Mouse (Mus musculus) E14TG2a.4 (cell line): Measurements from ENCODE around the gene Atp6ap1l.
"Not testable (repeated sequence)": the region's sequence is repeated elsewhere in the genome, so short reads cannot be mapped to it uniquely, and the experiment has no call there.

Source experiments
- H3K27me3 ChIP-seq: 2 replicates; pipeline ENCODE4 v1.6.1; 2014; ENCODE audit warnings: low read length, control low read depth; ENCODE audit not compliant: insufficient read depth
- H3K36me3 ChIP-seq: 2 replicates; pipeline ENCODE4 v1.6.1; 2014; ENCODE audit warnings: low read length, control low read depth; ENCODE audit not compliant: insufficient read depth
- H3K4me1 ChIP-seq: replicated peaks from 2 replicates; pipeline ENCODE4 v1.6.1; 2014; ENCODE audit warnings: low read depth, low read length, control low read depth
- H3K4me3 ChIP-seq: replicated peaks from 2 replicates; pipeline ENCODE4 v1.5.1; 2014; ENCODE audit warnings: mild to moderate bottlenecking, low read length
- H3K9me3 ChIP-seq: 2 replicates; pipeline ENCODE4 v1.6.1; 2014; ENCODE audit warnings: low read length, control low read depth
- CTCF ChIP-seq: conservative IDR thresholded peaks from 2 replicates; pipeline ENCODE4 v1.5.1; 2014; ENCODE audit warnings: low read length
- NANOG ChIP-seq: IDR thresholded peaks from 2 replicates; pipeline ENCODE4 v1.6.1; 2014; ENCODE audit warnings: borderline replicate concordance, low read length, mixed read lengths
- POU5F1 ChIP-seq: IDR thresholded peaks from 2 replicates; pipeline ENCODE4 v1.6.1; 2014; ENCODE audit warnings: low read length, borderline replicate concordance

The Atp6ap1l gene

DNA sequence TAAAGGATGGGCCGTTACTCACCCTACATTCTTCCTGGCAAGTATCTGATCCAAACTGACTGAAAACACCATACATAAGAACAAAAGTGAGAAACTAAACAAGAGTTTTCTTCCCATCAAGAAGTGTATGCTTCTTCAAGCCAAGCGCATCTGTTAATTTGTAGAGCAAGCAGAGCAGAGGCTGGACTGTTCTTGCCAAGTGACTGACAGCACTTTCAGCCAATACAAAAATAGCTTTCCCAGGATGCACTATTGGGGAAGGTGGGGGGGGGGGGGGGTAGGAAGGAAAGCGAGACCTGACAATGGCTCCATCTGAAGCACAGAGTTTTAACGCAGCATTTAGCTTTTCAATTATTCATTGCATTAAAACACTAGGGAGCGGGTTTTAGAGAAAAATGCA lies at the start of gene Atp6ap1l:
Atp6ap1l (minus strand) TSS at position 180 of the 400 bp plus-strand sequence.
- Histone ChIP-seq H3K27me3 (no peaks in the 10 kb centered on the region), H3K4me3 (no peak within 1 kb of the TSS), H3K36me3 (no peaks in the 10 kb centered on the region), H3K9me3 (no peaks in the 10 kb centered on the region), H3K4me1 (peaks cover 5% of the 10 kb centered on the region; the same call in 1 of the 2 replicates)
- no peak for TF ChIP-seq NANOG

DNA sequence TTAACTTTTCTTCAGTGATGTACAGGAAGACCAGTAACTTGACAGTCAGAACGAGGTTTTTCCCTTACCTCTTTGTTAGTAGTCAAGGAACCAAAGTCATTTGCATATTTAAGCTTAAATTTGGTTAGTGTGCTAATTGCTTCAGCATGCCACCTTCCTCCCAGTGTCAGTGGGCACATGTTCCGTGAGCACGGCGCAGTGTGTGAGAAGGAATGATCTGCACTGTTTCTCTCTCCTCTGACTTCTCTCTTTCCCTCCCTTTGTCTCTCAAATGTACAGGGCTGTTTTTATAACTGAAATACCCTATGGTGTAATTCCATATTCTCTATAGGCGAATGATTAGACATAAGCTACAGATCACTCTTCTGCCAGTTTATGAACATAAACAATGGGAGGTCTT lies 34.4 kb upstream of the Atp6ap1l start:
- Histone ChIP-seq H3K36me3 (no peaks in the 10 kb centered on the region), H3K4me3 (no peak overlapping the region), H3K4me1 (peaks cover 9% of the 10 kb centered on the region), H3K9me3 (no peaks in the 10 kb centered on the region), H3K27me3 (no peaks in the 10 kb centered on the region)
- no peak for TF ChIP-seq NANOG
- TF ChIP-seq POU5F1, result no peak
- no peak for TF ChIP-seq CTCF

DNA sequence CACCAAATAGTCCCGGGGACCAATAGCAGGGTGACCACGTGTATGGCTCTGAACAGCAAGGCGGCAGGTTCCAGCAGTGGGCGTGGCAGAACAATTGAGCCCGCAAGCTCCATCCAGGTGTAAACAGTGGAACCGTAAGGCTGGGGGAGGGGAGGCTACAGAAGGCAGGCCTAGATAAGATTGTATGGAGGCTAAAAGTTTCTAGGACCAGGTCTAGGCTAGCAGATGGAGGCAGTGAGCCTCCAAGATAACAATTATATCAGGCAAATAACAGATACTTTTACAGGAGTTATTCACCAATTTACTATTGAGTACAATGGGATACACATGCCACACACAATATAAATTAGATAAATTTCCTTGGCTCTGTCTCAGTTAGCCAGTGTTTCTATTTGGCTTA lies 34.0 kb upstream of the Atp6ap1l start:
- TF ChIP-seq NANOG (no peak), CTCF (no peak), POU5F1 (no peak)
- Histone ChIP-seq H3K4me1 (peaks cover 9% of the 10 kb centered on the region), H3K36me3 (no peaks in the 10 kb centered on the region), H3K27me3 (no peaks in the 10 kb centered on the region), H3K9me3 (no peaks in the 10 kb centered on the region), H3K4me3 (no peak overlapping the region)

DNA sequence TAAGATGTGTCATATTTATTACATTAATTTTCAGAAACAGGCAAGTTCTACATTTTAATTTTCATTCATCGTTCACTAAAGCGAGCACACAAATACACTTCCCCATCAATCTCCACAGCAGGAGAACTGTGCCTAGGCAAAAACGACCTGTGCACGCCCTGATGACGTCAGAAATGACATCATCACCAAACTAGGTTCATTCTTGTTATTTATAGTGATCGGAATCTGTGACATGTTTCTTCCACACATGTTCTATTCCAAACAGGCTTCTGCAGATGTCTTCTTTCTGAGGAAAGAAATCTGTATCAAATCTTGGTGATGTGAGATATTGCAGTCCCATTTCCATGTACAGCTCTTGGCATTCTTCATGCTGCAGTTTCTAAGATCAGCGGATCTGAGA lies 30.7 kb upstream of the Atp6ap1l start:
- Histone ChIP-seq H3K4me1 (peaks cover 9% of the 10 kb centered on the region), H3K9me3 (no peaks in the 10 kb centered on the region), H3K27me3 (no peaks in the 10 kb centered on the region), H3K4me3 (no peak overlapping the region), H3K36me3 (no peaks in the 10 kb centered on the region)
- TF ChIP-seq POU5F1 (no peak), NANOG (no peak), CTCF (no peak)

DNA sequence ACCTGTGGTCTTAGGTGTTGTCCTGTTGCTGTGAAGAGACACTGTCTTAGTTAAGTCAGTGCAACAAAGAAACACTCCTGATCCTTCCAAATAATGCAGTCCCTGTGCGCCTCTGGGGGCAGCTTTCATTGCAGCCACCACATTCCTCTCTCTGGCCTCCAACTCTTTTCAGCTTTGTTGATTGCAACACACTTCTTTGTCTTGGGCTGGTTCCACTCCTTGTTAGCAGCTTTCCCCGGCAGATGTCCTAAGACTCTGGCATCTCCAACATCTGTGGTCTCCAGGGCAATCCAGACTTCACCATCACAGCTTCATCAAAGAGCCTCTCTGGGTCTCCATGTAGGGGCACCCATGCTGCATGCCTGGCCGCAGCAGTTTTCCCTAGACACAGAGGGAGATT lies 28.1 kb upstream of the Atp6ap1l start:
- Histone ChIP-seq H3K36me3 (no peaks in the 10 kb centered on the region), H3K4me1 (no peaks in the 10 kb centered on the region), H3K27me3 (no peaks in the 10 kb centered on the region), H3K4me3 (no peak overlapping the region), H3K9me3 (no peaks in the 10 kb centered on the region)
- TF ChIP-seq POU5F1, result no peak
- no peak for TF ChIP-seq CTCF
- no peak for TF ChIP-seq NANOG

DNA sequence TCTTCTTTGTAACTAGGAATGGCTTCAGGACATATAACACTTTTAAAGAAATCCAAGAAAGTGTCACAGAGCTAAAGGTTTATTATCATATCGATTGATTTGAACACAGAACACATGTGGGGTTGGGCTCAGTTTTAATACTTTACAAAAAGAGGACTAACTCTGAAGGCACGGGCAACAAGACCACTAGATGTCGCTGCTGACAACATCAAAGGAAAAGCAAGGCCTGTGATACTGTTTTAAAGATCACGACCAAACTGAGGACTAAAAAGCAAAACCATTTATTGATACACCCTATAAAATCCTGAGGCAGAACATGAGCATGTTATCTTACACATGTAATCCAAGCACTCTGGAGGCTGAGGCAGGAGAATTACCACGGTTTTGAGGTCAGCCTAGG lies 24.7 kb upstream of the Atp6ap1l start:
- Histone ChIP-seq H3K4me3 (no peak overlapping the region), H3K4me1 (peaks cover 23% of the 10 kb centered on the region), H3K27me3 (no peaks in the 10 kb centered on the region), H3K36me3 (peaks cover 27% of the 10 kb centered on the region), H3K9me3 (no peaks in the 10 kb centered on the region)
- TF ChIP-seq CTCF, result peak; percentile 77
- no peak for TF ChIP-seq POU5F1

DNA sequence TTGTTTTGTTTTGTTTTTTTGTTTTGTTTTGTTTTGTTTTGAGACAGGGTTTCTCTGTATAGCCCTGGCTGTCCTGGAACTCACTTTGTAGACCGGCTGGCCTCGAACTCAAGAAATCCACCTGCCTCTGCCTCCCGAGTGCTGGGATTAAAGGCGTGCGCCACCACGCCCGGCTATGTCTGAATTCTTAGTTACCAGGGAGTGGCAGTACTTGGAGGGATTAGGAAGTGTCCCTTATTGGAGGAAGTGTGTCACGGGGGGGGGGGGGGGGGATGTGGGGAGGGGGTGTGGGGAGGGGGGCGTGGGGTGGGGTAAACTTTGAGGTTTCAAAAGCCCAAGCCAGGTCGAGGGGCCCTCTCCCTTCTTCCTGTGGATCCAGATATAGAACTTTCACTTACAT lies 23.1 kb upstream of the Atp6ap1l start:
- peaks cover 42% of the 10 kb centered on the region for H3K36me3 ChIP-seq
- H3K27me3 ChIP-seq, H3K4me3 ChIP-seq, H3K9me3 ChIP-seq: not testable (repeated sequence)
- H3K4me1 ChIP-seq, result peaks cover 26% of the 10 kb centered on the region

DNA sequence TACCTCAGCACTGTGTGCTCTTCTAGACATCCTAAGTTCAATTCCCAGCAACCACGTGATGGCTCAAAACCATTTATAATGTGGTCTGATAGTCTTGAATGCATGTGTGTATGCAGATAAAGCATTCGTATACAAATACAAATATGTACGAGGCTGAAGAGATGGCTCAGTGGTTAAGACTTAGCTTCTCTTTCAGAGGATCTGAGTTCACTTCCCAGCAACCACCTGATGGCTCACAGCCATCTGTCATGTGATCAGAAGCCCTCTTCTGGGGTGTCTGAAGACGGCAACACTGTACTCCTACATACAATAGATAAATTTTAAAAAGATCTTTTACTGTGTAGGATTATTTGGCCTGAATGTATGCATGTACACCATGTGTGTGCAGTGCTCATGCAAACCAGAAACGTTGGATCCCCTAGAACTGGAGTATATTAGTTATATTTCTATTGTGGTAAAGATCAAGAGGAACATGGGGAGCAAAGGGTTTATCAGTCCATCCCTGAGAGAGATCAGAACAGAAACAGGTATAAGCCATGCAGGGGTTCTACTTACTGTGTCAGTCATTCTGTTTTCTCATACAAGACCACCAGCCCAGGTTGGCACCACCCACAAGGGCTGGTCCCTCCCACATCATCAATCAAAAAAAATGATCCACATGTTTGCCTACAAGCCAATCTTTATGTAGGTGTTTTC lies 21.9 kb upstream of the Atp6ap1l start:
- Histone ChIP-seq H3K9me3 (no peaks in the 10 kb centered on the region), H3K36me3 (peaks cover 42% of the 10 kb centered on the region), H3K4me3 (no peak overlapping the region), H3K4me1 (peaks cover 31% of the 10 kb centered on the region), H3K27me3 (no peaks in the 10 kb centered on the region)
- TF ChIP-seq POU5F1, result no peak
- TF ChIP-seq NANOG, result no peak
- TF ChIP-seq CTCF, result no peak

DNA sequence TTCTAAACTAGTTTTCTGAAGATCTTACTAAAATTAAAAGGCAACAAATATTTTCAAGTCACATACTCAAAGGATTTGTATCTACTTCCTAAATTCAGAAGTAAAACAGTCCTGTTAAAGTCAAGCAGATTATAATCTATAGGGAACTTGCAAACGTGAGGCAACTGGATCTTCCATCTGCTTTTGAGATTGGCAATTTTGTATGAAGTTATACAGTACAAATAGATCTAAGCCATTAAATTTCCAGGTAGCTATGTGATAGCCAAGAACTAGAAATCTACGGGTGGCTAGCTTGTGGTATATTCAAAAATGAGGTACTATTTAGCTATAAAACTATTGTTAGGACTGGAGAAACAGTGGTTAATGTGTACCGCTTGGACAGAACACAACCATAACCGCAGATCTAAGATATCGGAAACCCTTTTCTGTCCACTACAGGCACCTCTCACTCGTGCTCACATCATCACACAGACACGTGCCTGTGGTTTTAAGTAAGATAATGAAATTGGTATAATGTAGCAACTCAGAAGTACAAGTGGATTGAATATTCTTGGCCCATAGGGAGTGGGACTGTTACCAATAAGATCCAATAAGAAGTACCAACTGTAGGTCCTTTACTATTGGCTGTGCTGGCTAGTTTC lies 21.1 kb upstream of the Atp6ap1l start:
- peaks cover 34% of the 10 kb centered on the region for H3K4me1 ChIP-seq
- H3K27me3 ChIP-seq, result no peaks in the 10 kb centered on the region
- no peaks in the 10 kb centered on the region for H3K9me3 ChIP-seq
- no peak overlapping the region for H3K4me3 ChIP-seq
- peaks cover 42% of the 10 kb centered on the region for H3K36me3 ChIP-seq
- TF ChIP-seq CTCF (no peak), NANOG (no peak), POU5F1 (no peak)
